Mouse (Mus musculus) cerebellum, postnatal 25 days (tissue): ENCODE measurements at regions not wholly inside any gene's neighbourhood (a gene's known extent, or its start where the extent isn't known, plus 50 kb on each side); places are given as distances from the start of the nearest gene placed in this dataset.

Experiments used
- DNase-seq, 2 experiments: peaks; one replicate each; pipeline ENCODE4 v3.0.0; 2021; ENCODE audit warnings: mixed read lengths in 2 of 2

DNA sequence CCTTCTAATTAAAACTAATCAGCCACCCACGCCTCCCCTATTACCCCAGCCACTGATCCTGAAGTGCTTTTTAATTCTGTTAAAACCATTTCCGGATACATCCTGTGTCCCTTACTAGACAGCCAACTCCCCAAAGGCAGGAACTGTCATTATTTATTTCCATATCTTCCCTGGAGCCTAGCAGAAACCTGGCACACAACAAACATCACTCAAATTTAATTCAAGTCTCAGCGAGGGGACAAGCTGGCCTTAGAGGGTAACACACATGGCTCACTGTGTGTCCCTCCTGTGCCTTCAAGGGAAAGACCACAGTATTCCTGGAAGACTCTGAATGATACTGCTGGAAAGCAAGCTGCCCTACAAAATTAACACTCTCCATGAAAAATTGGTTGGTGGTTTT, 240.0 kb downstream of the Mycn start:
- no peak for DNase-seq

DNA sequence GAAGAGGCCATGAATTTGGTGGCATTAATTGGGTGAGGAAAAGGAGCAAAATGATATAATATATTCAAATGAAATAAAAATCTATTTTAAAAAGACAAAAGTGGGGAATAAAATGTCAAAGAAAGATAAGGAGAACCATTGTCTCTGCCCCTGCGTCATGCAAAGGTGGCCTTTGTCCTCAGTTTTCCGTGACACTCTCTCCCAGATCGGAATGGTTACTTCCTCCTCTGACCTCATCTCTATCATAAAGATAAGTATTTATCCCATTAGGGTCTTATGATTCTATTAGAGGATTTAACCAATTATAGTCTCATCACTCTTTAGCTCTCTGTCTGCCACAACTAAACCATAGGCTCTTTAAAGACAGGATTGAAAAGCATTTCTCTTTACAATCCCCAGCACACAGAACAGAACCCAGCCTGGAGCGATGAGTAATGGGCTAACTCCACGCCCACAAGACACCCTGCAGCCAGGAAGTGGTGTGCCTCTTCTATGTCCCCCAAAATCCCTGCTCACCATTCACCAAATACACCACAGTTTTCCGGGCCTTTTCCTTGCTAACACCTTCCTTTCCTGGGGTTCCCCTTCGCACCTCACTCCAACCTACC, 240.6 kb downstream of the Mycn start:
- no peak for DNase-seq

DNA sequence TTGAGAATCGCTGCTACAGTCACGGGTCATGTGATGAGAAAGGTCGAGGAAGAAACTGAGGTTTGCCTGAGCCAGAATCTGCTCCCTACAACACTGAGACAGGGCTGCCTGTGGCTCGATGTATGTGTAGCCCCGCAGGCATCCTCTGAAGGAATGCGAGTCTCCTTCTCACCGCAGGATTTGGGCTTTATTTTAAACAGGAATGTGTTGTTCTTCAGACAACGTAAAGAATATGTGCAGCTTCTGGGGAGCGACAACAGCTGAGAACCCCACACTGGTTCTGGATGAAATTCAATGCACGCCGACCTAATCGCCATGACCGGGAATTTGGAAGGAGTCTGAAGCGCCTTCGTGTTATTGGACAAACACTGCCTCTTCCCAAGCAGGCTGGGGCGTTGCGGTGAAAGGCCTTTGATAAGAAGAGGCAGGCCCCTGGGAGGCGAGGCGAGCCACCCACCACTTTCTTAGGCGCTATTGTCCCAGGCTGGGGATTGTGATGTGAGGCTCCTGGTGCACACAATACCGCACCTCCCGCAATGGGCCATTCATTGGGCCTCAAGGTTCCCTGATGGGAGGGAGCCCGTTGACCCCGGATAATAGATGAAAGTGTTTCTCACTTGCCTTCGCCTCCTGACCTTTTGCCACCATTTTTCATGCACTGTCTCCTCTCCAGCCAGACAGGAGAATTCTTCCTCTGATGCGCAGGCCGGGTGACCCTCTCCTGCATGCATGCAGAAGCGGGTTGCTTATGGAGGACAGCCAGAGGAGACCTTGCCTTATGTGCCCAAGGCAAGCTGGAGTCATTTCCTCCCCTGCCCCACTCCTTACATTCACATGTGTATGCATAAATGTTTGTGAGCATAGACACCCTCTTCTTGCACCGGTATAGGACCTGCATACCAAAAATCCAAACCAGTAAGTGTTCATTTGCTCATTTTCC, 247.6 kb downstream of the Mycn start:
- no peak for DNase-seq

DNA sequence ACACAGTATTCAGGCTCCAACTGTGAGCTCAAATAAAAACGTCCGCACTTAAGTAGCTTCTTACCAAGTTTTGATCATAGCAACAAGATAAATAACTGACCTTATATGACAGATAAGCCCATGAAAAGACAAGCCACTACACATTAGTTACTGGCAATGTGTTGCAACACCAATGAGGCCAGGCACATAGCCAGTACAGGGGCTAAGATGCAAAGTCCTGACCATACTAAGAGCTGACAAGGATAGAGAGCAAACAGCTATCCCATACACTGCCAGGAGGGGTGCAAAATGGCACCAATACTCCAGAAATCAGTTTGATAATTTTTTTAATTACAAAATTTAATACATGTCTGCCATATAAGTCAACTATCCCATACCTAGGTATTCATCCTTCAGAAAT, 254.3 kb downstream of the Mycn start:
- no peak for DNase-seq

DNA sequence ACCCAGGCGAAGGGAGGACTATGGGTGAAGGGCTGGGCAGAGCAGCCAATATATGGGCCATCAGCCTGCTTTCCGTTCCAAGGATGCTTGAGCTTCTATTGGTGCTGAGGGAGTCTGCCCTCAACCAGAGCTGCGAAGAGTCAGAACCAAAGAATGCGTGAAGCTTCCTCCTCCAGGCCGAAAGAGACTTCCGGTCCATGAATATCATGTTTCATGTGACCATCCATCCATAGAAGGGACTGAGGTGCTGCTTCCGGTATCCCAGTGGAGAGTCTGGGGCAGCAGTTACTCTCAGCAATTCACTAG, 256.5 kb downstream of the Mycn start:
- no peak for DNase-seq

DNA sequence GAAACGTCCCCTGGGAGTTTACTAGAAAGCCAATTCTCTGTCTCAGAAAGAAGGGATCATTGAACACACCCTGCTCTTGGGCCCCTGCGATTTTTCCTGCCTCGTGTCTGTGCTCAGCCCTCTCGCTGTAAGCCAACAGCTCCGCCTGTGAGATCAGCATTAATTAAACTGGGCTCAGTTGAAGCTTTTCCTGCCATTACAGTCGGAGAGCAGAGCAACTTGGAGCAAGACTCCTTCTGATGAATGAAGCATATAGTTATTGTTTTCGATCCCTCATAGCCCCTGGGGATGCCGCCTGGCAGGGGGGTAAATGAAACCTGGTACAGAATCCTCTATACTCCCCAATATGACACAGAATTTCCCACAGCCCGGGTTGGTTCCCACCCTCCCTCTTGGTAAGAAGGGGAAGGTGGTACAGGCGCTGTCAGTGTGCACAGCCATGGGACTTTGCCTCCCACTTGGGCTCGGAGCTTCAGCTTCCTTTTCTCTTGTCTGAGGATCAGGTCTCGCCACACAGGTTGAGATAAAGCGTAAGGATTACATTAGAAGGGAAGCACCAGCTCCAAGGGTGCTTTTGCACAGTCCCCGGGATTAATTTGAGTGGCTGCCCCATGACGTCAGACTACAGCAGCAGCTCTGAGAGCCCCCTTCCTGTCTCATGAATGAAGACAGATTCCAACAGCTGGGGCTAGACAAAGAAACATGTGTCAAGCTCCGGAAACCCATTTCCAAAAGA, 257.1 kb downstream of the Mycn start:
- no peak for DNase-seq

DNA sequence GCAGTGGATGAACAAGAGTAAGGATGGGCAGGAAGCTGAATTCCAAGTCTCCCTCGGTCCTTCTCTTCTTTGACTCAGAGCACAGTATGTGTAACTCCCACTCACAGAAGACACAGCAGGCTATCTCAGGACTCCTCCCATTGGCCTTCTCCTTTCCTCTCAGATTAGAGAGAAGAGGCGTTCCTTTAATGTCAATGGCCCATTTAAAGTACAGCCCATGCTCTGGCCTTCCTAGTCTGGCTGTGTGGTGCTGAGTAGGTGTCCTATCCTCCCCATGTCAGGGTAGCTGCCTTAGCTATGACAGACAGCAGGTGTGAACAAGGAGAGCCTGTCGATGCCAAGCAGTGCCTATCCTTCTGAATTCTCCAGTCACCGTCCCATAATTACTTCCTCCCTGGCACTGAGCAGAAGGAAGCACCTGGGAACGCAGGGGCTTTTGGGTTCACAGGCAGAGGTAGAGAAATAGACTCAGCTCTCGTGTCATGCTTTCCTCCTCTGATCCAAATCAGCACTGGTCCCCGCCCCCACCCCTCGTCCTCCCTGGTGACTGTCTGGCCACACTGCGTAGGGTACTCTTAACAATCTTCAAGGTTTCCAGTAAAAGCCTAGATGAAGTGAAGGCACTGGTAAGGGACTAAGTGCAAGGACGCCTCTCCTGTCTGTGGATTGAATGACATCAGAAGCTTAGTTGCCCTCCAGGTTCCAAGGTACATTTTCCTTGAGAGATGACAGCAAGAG, 257.8 kb downstream of the Mycn start:
- DNase-seq: no peak

DNA sequence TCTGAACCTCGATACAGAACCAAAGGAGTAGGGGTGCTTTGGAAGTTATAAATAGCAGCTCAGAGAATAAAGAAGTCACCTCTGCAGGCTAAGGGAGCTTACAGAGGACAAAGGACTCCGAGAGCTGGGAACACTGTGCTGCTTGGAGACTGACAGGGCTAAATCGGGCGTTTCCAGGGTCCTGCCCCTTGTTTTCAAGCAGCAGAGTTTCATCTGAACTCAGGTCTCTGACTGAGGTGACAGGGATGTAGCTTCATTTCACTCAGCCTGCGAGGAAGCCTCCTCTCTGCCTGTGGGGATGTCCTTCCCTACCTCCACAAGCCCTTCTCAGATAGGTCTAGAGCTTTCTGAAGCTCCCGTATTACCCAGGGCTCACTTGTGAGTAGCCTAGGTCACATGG, 260.6 kb downstream of the Mycn start:
- no peak for DNase-seq

DNA sequence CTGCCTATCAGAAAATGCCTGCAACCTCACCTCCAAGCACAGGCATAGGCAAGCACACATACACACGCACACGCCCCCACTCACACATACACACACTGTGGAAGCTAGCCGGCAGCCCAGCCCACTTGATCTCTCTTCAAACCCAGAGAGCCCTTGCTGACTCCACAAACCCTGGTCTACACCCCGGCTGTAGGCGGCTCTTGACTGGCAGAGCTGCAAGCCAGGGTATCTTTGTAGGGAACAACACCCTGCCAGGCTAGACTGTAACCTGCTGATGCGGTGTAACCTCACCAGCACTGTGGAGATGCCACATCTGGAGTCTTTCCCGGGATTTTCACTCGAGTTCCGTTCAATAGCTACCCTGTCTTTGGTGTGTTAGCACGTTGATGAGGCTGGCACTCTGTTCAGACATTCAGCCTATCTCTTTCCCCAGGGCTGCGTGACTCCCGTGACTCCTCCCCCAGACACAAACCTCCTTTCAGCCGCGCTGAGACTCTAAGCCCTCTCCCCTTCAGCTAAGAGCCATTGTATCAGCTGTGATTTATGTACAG, 261.3 kb downstream of the Mycn start:
- peak in 1 of 2 experiments; percentile 17 for DNase-seq

DNA sequence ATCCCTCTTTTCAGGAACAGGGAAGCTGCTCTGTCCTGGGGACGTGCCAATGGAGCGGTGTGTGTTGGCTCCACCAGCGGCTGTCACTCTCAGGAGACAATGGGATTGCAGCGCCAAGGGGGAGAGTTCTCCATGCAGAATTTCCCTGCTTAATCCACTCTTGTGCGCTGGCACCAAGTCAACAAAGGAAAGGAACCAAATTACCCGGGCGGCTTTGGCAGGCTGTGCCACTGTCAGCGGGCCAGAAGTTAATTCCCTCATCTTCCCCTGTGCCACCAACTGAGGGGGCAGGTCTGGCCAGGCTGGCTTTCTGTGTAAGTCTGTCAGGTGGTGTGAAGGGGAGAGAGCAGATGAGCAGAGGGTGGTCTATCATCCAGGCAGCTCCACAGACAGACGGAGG, 265.0 kb downstream of the Mycn start:
- peak; percentile 83 to 88 for DNase-seq

DNA sequence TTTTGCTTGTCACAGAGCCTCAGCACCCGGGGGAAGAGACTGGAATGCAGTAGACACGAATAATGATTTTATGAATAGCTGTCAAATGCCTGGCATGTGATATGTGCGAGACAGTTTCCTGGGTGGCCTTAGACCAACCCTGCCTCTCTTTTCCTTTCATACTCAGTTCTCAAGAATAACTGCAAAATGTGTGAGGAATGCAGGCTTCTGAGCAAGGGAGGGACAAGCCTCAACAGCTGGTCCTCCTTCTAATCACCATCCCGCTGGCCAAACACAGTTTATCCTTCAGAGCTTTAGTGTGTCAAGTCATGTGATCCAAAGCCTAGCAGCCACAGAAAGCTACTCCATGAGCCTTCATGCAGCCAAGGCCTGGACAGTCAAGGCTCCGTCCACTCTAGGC, 271.8 kb downstream of the Mycn start:
- DNase-seq: no peak

DNA sequence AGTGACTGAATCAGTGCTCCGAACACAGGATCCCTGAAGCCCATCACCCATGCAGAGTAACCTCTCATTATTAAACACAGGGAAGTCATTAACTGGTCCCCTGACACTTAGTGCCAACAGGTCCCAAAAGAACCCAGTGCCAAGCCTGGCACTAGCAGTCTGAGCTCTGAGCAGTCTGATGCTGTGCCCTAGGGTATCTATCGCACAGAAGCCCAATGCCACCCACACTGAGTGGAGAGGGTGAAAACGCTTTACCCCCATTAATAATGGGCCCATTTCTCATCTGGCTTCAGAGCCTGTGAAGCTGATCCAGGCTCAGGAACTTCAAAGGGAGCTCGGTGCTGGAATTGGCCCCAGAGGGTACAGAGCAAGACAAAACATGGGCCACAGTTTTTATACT, 272.8 kb downstream of the Mycn start:
- DNase-seq: no peak

DNA sequence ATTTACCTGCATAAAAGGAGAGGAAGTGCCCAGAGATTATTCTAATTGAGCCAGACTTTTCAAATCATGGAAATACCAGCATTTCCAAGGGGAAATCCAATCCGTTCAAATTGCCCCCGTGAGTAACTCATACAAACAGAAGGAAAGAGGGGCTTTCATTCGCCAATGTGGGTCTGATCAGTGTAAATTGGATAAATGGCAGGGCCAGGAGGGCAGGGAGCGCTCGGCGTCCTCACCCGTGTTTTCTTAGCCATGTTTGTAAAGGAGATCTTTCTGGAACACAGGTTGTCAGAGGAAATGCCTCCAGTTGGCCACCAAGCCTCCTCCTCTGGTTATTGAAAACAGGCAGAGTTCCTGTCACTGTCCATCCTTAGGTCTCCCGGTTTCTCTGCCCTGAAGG, 286.1 kb downstream of the Mycn start:
- DNase-seq: no peak

DNA sequence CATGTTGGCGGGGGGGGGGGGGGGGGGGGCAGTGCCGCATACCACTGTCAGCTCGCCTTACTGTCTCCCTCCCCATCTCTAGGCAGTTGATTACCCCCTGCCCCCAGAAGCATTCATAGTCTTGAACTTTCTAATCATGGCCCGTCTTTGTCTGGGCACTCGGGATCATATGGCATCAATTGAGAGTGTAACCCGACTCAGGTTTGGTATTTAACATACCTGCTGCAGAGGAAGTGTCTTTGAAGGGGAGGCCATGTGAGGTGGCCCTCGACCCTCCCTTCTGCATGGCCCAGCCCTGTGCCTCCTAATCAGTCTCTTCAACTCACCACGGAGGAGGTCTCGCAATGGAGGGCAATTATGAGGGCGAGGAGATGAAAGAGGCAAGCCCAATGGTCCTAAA, 286.5 kb downstream of the Mycn start:
- DNase-seq: no peak

DNA sequence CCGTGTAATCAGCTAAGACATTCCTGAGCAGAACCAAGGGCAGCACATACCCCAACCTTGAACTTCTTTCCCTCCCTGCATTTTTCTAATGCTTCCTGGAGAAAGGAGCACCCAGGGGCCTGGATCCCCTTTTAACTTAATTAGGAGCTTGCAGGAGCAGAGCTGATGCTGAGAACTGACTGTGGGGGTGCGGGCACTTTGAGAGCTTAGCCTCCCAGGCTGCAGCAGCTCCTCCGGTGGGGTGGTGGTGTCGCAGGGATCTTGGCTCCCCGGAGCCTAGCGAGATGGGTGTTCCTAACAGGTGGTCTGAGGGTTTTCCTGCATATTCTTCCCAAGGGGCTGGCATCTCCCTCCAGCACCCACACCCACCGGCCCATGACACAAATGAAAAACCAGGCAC, 289.4 kb downstream of the Mycn start:
- DNase-seq: no peak

DNA sequence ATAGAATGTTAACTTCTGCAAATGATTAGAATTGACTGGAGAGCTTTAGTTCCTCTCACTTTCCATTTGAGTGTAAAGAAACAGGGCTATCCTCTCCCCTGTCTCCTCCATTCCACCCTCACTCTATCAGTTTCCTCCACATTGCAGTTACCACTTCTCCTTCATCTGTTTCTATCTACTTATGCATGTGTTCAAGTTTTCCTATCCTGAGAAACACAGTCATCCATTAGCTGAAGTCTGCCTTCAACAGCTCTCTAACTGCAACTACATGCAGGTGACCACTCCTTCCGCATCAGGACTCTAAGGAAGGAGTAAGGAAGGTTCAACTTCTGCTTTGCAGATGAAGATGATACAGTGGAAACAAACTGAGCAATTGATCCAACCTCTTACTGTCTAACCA, 291.4 kb downstream of the Mycn start:
- no peak for DNase-seq

DNA sequence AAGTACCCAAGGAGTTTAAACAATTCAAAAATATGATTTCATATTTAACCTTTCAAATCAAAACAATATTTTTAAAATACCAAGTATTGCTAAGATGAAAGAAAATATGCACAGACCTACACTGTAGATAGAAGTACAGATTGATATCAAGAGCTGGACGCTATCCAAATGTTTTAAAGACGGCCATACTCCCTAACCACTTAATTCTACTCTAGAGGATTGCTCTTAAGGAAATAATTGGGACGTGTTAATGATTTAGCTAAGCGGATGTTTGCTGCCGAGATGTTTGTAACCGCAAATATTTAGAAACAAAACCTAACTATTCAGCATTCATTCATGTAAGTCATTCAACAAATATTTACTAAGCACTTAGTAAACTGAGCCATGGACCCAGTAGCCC, 294.2 kb downstream of the Mycn start:
- DNase-seq: no peak

DNA sequence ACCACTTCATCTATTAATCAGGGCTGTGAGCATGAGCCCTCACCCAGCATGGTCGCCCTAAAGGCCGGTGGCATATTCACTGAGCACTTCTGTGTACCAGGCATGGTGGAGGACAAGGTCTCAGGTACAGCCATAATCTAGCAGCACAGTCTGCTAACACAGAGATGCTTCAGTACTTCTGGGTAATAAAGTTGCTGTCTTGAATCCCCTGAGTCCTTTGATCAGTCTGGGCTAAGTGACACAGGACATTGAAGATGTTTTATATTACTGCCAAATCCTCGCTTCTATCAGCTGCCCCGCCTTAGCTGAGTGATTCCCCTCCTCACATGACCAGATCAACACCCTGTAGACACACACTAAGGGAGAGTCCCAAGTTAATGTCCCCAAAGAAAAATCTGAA, 296.5 kb downstream of the Mycn start:
- DNase-seq: no peak

DNA sequence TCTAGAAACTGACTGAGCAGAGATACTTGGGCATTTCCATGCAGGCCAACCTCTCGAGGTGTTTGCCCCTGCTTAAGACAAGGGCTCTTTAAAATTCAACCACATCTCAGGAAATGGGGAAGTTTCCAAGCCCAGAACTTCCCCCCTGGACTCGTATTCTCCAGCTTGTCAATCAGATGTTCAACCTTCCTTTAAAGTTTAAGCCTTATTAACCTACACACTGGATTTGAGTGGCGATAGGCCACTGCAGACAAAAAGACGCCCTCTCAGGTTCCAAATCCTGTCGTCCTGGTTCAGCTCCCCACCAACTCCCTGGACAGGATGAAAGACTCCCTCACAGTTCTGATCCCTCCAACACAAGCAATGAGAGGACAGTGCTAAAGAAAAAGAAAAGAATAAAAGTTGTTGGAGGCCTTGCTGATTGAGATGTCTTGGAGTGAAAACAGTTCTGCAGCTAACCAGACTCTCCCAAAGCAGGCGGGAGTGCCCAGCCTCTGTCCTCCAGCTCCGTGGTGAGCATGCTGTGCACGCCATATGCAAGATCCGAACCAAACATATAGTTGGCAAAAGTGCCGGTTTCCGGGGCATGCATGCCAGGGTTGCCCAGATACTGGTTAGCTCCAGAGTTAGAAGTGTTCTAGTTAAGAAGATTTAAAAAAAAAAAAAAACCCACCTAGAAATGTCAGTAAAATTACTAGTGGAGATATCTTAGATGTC, 298.3 kb downstream of the Mycn start:
- DNase-seq: peak; percentile 37 to 52

DNA sequence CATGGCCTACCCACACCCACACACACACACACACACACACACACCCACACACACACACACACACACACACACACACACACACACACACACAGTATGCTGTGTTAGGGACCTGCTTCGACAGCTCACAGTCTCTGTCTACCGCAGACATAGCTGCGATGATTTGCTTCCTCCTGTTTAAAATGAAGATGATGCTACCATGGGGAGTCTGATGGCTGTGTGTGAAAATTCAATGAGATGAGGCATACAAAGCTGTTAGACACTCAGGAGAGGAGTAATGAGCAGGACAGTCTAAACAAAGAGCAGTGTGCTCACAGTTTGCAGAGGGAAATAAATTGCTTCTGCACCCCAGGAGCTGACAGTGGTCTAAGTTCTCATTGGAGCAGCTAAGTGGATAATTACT, 306.4 kb downstream of the Mycn start:
- DNase-seq: no peak

DNA sequence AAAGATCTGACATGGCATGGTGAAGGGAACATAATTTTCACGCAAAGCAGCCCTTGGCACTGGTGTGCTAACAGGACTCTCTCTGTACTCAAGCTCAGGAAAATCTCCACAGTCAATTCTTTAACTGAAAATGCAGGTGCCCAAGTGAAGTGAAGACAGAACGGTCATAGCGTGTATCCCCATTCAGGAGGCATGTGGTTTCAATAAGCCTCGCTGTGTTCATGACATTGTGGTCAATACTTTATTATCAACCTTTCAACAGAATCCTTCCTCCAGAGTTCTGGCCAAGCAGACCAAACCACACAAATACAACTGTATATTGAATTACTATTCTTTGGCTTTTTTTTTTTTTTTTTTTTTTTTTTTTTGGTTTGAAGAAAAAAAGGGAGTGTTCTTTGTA, 314.1 kb downstream of the Mycn start:
- DNase-seq: no peak

DNA sequence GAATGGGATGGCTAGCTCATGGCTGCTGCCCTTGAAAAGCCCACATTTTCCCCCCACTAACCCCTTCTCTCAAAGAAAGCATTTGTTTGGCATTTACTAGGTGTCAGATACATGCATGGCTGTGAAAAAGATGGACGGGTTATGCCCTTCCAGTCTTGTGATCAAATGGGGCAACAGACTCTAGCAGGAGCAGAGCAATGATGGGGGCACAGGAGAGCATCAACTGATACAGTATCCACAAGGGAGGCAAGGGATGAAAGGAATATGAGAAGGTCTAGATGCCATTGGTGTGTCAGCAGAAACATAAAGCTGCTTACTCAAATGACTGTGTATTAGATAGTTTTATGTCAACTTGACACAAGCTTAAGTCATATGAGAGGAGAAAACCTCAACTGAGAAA, 315.9 kb downstream of the Mycn start:
- no peak for DNase-seq
